Mouse (Mus musculus): ENCODE measurements at regions not wholly inside any gene's neighbourhood (a gene's known extent, or its start where the extent isn't known, plus 50 kb on each side); places are given as distances from the start of the nearest gene placed in this dataset.
"Not testable (repeated sequence)": the region's sequence is repeated elsewhere in the genome, so short reads cannot be mapped to it uniquely, and the experiment has no call there.

DNA sequence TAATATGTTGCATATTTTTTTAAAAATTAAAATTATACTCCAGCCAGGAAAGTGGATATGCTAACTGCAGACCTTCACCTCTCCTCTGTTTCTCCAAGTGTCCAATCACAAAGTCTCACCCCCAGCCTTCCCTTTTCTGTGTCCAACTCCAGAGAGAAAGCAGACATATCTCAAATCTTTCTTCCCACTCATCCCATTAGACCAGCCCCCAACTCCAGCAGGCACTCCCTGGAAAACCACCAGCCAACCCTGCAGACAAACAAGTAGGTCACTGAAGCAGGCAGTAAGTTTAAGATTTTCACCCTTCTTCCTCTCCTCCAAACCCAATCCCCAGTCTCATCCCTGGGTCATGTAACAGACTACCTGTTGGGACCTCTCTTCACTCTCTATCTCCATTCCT lies 94.2 kb upstream of the Ptgfr start:
- DNase-seq (ENCODE audit: low spot score in 2 of 2), result no peak

DNA sequence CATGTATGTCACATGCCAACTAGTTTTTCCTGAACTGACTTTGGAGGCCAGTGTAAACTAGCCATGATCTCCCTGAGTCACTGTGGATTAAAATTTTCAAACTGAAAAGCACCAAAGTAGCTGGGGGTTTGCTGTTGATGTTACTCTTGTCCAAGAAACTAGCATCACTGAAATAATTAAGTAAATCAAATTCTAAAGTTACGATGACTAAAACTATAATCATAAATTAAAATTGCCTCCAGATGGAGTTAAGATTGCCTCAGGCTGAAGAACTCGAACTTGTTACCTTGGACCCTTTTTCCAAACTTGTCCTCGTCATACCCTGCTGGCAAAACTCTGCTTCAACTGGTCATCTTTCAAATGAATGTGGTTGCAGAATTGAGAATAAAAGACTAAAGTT lies 93.7 kb upstream of the Ptgfr start:
- no peak for DNase-seq (ENCODE audit: low spot score in 2 of 2)

DNA sequence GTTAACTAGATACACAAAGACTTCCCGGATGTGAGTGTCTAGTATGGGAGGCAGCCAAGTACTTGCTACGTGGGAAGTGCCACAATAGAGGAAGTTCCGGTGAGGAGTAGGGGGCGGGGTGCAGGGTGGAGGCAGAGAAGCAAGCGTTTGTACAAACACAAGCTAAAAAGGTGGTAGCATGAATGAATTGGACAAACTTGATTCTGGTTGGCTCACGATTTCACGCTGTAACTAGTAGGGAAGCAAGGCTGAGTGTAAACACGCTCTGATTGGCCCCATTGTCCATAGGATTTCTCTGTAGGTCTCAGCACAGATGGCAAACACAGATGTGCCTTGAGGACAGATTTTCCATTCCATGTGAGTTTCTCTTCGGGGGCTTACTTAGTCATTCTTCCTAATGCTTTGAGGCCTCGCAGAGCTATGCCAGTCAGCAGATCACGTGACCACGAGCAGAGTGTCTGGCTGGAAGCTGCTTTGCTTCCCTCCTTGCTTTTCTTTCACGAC lies 76.6 kb upstream of the Ptgfr start:
- DNase-seq (ENCODE audit: low spot score in 2 of 2), result peak in 1 of 2 experiments; percentile 25

DNA sequence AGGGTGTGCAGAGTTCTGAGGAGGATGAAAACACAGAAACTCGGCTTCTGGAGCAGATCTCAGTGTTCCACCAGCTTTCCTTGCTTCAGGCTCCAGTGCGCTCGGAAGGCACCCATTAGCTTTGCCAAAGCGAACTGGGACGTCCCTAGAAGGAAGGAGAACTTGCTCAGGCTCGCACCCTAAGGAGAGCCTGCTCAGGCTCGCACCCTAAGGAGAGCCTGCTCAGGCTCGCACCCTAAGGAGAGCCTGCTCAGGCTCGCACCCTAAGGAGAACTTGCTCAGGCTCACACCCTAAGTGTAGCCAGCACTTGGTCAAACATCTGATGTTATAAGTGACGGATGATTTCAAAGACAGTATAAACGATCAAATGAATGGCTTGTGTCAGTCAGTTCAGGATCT lies 74.9 kb upstream of the Ptgfr start:
- not testable (repeated sequence) for DNase-seq (ENCODE audit: low spot score in 2 of 2)

DNA sequence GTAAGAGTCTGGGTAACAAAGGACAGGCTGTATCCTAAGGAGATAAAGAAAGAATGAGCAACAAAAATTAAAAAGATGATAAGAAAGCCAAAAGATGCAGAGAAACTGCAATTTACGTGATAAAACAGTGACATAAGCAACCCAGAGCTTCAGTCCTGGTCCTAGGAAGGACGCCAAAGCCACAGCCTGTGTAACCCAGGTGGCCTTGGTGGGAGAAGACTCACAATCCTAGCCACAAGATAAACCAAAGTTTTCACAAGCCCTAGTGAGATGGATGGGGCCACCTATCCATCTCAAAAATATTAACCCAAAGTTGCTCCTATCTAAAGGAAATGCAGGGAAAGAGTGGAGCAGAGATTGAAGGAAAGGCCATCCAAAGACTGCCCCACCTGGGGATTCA lies 73.4 kb upstream of the Ptgfr start:
- no peak for DNase-seq (ENCODE audit: low spot score in 2 of 2)

DNA sequence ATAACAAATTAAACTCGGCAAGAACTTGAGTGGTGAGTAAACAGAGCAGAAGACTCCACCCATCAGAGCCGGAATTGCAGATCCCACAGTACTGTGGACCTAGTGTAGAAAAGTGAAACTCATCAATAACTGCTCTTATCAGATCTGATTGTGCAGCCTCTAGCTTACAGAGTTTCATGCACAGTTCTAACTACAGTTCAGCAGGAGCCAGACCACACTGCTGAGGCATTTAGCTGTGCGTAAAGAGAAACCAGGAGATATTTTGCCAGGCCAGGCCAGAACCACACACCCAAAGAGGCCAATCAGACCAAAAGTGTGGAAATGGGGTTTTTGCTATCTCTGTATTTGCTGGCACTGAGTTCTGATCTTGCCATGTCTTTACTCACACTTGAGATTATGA lies 71.9 kb upstream of the Ptgfr start:
- DNase-seq (ENCODE audit: low spot score in 2 of 2), result no peak

DNA sequence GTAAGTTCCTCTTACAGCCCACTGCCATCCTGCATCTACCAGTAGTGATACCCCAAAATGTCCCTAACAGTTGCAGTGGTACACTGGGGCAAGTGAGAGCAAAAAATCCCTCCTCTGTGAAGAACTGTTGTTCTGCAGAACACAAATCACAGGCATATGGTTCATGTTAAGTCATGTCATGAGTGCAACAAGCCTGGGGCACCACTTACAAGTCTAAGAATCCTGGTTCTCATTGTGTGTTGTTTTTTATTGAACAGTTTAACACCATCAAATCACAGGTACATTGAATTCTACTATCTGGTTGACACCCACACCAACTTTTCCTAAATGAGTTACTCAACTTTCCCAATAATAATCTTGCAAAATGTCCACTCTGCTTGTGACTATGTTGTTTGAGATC lies 71.5 kb upstream of the Ptgfr start:
- DNase-seq (ENCODE audit: low spot score in 2 of 2), result no peak

DNA sequence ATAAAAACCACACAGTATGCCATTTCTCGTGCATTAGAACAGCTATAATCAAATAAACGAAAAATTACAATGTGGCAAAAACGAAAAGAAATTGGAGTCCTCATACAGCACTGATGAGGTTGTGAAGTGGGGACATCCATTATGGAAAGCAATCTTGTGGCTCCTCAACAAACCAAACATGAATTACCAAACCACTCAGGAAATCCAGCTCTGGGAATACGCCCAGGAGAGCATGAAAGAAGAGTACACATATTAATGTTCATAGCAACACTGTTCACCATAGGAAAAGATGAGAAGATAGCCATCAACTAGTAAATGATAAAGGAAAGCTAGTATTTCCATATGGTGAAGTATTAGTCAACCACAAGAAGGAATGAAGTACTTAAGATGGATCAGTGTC lies 68.3 kb upstream of the Ptgfr start:
- no peak for DNase-seq (ENCODE audit: low spot score in 2 of 2)

DNA sequence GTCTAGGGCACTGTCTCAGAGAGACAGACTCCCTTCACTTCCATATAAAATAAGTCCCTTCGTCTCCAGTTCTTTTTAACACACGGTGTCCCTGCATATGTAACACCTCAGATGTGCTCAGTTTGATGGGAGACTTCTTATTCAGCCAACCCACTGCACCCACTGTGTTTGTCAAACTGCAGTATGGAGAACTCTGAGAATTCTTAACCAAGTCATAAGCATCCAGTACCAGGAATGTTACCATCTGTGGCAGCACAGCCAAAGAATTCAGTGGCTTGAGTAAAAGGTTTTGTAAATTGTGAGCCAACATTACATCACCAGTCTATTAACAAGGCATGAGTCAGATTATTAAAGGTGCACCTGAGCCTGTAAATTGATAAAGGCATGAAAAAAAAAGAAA lies 65.7 kb upstream of the Ptgfr start:
- no peak for DNase-seq (ENCODE audit: low spot score in 2 of 2)

DNA sequence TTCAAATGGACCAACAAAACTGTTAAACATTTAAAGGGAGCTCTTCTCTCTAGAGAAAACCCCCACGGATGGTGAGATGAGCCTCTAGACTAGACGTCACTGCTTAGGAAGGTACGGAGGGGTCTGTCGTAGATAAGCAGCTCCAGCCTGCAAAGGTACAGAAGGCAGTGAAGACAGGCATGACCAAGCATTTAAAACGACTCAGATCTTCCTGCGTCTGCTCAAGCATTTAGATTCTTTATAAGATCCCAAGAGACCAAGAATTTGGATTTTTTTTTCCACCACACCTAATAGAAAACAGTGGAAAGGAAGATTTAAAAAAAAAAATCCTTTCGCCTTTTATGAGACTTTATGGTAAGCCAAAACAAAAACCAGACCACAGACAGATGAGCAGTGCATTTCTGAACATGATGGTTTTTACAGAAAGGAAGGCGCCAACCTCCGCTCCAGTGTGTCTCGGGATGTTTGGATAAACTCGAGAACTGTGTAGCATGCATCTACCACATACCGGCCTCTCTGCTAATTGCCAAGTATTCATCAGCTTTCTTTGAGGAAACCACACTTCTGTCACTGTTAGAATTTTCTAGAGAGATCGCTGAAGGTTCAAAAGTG lies 64.9 kb upstream of the Ptgfr start:
- DNase-seq (ENCODE audit: low spot score in 2 of 2), result no peak

DNA sequence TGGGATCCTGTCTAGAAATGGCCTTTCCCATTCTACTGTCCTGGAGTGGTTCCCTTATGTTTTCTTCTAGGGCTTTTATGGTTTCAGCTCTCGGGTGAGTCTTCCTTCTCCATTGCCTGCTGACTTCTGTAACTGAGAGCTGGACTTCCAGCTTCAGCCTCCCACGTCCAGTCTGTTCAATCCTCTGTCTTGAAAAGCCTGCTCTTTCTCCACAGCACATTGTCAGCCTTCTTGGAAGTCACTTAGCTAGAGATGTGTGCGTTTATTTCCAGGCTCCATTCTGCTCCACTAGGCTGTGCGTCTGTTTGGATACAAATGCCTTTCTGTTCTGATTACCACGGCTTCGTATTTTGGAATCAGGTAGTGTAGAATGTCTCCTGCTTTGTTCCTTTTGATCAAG lies 62.2 kb upstream of the Ptgfr start:
- DNase-seq (ENCODE audit: low spot score in 2 of 2), result no peak

DNA sequence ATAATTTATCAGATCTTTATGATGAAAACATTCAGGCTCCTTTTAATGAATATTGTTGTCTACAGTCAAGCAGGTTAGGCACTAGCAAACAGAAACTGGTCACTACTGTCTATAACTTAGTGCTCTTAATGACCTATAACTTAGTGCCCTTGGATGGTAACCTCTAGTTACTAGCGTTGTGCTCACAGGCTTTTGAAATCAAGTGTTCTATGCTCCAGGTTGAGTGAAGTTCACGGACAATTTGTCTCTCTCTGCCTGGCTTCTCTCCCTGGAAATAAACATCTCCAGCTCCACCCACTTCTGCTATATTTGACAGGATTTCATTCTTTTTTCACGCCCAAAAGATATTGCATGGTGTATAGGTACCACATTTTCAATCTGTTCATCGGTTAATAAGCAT lies 61.7 kb upstream of the Ptgfr start:
- DNase-seq (ENCODE audit: low spot score in 2 of 2), result no peak

DNA sequence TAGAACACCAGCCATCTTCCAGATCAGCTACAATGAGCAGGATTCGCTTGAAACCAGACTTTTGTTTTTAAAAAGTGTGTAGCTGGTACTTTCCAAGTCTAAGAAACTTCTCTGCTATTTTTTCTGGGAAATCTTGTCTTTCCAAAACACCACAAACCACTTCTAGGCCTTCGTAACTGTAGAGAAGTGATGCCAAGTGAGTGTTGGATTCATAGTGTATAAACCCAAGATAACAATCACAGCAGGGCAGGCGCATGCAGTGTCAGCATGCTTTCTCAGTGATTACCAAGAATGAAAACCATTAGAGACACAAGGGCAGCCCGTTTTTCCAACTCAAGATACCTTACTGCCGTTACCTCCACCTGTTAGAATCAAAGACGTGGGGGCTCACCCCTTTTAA lies 58.9 kb upstream of the Ptgfr start:
- DNase-seq (ENCODE audit: low spot score in 2 of 2), result no peak

DNA sequence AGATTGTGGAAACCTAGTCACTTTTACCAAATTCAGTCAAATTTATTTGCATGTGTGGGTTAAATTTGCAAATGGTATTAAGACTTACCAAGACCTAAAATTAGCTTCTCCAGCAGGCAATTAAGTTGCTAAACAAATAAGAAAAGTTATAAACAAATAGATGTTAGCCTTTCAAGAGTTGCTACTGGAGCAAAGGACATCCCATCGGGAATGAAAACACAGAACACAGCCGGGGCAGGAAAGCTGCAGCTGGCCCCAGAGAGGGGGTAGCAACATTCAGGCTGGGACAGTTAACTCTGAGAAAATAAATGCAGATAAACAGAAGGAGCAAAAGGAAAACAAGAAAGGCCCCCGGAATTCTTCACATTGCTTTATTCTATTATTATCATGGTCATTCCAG lies 57.3 kb upstream of the Ptgfr start:
- no peak for DNase-seq (ENCODE audit: low spot score in 2 of 2)

DNA sequence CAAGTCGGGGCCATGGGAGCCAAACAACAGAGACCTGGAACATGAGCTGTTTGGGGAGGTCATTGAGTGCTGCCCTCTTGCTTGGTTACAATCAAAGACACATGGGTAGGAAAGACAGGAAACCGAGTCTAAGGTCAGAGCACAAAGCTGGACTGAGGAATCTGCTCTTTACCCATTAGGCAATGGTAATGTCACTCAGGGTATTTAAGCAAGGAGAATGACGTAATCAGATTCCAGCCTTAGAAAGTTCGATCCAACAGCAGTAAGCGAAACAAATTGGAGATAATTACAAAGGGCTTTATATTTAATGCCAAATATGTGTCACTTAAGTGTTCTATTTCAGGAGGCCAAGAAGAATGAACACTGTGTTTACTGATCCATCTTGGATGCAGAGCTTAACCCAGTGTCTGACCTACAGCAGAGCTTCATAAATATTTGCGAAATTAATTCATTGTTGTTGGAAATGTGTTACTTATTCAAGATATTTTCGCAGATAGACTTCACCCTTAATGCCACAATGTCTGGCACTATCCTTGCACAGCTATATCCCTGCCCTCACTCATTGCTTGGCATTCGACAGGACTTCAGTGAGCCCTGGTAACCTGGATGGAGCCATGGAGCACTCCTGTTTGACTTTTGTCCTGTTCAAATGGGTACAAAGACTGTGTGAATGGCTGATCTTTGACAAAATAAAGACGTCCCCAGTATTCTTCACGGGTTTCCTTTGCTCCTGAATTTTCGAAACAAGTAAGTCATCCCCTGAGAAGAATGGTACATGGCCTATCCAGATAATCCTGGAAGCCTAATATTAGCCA lies 56.2 kb upstream of the Ptgfr start:
- DNase-seq (ENCODE audit: low spot score in 2 of 2), result no peak

DNA sequence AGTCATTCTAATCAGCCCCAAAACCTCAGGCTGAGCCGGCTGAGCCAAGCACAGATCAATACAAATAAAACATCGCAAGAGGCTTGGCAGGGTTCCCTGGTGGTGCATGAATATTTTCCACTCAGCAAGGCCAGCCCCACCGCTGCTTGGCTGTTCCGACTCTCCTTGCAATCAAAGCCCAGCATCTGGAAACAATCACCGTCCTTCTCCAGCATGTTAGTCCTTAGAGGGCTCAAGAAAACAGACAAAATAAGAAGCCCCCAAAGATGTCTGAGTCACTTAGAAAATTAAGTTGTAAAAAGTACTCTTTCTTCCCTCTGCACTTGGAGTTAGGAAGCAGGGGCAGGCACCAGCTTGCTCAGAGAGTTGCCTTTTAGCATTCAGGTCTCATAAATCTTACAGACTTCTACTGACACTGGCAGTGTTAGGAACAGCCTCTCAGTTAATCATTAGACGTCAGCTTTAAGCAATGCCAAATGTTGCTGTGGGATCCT lies 54.4 kb upstream of the Ptgfr start:
- DNase-seq (ENCODE audit: low spot score in 2 of 2), result no peak

DNA sequence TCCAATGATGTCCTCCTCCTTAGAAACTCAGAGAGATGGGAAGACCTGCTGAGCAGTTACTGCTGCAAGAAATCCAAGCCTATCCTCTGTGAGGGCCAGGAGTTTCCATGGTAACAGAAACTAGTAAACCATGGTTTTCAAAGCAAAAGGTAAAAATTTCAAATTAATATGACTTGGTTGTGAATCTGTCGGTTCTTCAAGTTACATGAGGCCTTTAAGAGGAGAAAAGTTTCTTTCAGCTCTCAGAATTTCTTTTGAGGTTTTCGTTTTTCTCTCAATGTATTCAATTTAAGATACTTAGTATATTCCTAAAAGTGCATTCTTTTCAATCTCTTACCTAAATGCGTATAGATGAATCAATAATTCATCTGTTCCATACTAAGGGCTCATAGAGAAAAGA lies 53.9 kb upstream of the Ptgfr start:
- DNase-seq (ENCODE audit: low spot score in 2 of 2), result no peak

DNA sequence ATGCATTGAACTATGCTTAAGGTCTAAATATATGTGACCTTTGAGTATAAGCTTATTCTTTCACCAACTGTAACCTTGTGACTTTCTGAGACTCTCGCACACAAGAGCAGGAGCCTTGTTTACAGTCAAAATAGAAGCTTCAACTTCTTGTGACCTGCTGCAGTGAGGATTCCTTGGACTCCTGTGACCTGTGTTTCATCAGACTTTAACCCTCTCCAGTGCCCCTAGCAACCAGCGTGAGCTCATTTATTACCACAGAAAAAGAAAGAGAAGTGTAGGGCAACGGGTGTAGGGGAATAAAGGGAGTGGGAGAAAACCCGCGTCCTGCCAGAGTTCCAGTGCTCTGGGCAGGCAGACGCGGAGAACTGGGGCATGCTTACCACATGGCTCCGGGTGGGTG lies 52.3 kb upstream of the Ptgfr start:
- DNase-seq (ENCODE audit: low spot score in 2 of 2), result no peak

All from frontal cortex, postnatal 25 days (tissue).